Mouse (Mus musculus): ENCODE data around the gene Rnf126.

GRCm38 (mm10) chr10:79743650-79744365 lies 22.9 kb downstream of the Rnf126 start:
- TF ChIP-seq CTCF (IDR thresholded peaks at IDR 0.05; ENCODE audit: low read depth) (no peak), EP300 (IDR thresholded peaks at IDR 0.05; ENCODE audit: low read depth) (no peak)
